ENCODE assay signal across 16 mouse cellular contexts in genomic region chr9:88558146-88558545, GRCm38 (mm10). TPM values are rescaled to one million over a fixed set of nuclear protein-coding genes. Genes with fewer than 3 reads are reported as not detected.
"Had no signal": no experiment of that assay in that cellular context is flagged by ENCODE, and none has a peak within 500 bp of the region (broad histone marks: within the 10 kb centered on the region; RNA-seq: fewer than 3 reads in every experiment).

No protein-coding gene starts in this region.

- H3K9me3 ChIP-seq: midbrain, embryonic 12.5 days; neural tube, embryonic 13.5 days; stomach, embryonic 15.5 days had no signal

- ATAC-seq: midbrain, embryonic 16.5 days had no signal

- H3K4me2 ChIP-seq: limb, embryonic 13.5 days; midbrain, embryonic 12.5 days; neural tube, embryonic 13.5 days; stomach, embryonic 15.5 days had no signal

- H3K4me3 ChIP-seq: limb, embryonic 13.5 days; midbrain, embryonic 12.5 days; neural tube, embryonic 13.5 days; stomach, embryonic 15.5 days had no signal

- H3K4me1 ChIP-seq: limb, embryonic 13.5 days; midbrain, embryonic 12.5 days; neural tube, embryonic 13.5 days; stomach, embryonic 15.5 days had no signal

- H3K27me3 ChIP-seq: limb, embryonic 13.5 days; midbrain, embryonic 12.5 days; neural tube, embryonic 13.5 days; stomach, embryonic 15.5 days had no signal

- H3K9ac ChIP-seq: limb, embryonic 13.5 days; liver, embryonic 14.5 days; midbrain, embryonic 12.5 days; neural tube, embryonic 13.5 days; stomach, embryonic 15.5 days had no signal

- H3K27ac ChIP-seq: limb, embryonic 13.5 days; liver, embryonic 14.5 days; midbrain, embryonic 12.5 days; neural tube, embryonic 13.5 days; stomach, embryonic 15.5 days had no signal

- DNase-seq: kidney, postnatal 14 days; left cerebral cortex, postnatal 4 days; lung, adult 18-20 months; retina, postnatal 1 day; right cerebral cortex, postnatal 4 days; spleen, adult 18-20 months; thymus, adult 2 months; thymus, postnatal 25 days had no signal

RNA-seq across cellular contexts. Expression of gene Trim43a, which starts 22.5 kb away (rescaled TPM):
- polyA plus RNA-seq: large intestine, adult 2 months; liver, adult 2 months; midbrain, embryonic 16.5 days had no signal
